Mouse (Mus musculus): ENCODE results near the gene Gjb6. TPM values are rescaled to one million over a fixed set of nuclear protein-coding genes. Genes with fewer than 3 reads are reported as not detected.

Gjb6 gene
- polyA plus RNA-seq (2015; fragmentation: Nextera tagmentation; extraction: Ambion mirVana) = 0.10 and 0.20 TPM in 2 replicates

DNA sequence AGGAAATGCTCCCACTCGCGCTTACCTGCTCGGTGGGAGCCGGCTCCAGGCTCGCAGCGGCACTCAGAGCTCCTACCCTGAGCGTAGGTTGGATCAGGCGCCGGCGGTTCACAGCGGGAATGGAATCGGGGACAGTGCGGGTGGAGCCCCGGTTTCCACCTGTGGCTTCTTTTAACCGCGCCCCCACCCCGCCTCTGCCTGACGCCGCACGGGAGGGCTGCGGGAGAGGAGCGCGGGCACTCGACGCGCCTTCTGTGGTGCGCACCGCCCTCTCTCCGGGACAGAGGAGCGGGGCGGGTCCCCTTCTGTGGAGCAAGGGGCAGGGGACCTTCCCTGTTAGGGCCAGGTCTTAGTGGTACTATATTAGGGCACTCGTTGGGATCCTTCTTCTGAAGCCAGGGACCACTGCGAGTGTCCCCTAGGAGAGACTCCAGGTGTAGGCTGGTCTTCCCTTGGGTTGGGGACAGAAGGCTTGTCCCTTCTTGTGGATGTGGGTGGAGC lies at the start of gene Gjb6:
Gene Gjb6, minus strand, starts transcription at position 451 of the 501 bp plus-strand sequence.
- peak within 1 kb of the TSS; percentile 69 for H3K4me2 ChIP-seq (ENCODE audit: low read depth, low read length)
- H3K9me3 ChIP-seq (ENCODE audit: control insufficient read depth, low read length) = no peaks in the 10 kb centered on the region
- no peaks in the 10 kb centered on the region for H3K36me3 ChIP-seq (ENCODE audit: control insufficient read depth, insufficient read depth, low read length)
- H3K27ac ChIP-seq (ENCODE audit: low read length) = no peak within 1 kb of the TSS
- peak within 1 kb of the TSS; percentile 48; the same call in 1 of the 2 replicates for H3K9ac ChIP-seq (ENCODE audit: low read depth, low read length)
- peak within 1 kb of the TSS; percentile 45 for H3K4me3 ChIP-seq (ENCODE audit: low read length)
- 0 out of 2 replicates have a peak, but pooled peaks cover 9% of the 10 kb centered on the region for H3K4me1 ChIP-seq (ENCODE audit: control insufficient read depth, insufficient read depth, low read length)
- 0 out of 2 replicates have a peak, but pooled peaks have one; percentile 28 for ATAC-seq
- WGBS = 3% methylated on average over 33 of the region's 33 CpGs
- H3K27me3 ChIP-seq (replicated peaks; ENCODE audit: control insufficient read depth, insufficient read depth, low read length) = peaks cover 17% of the 10 kb centered on the region; the same call in 1 of the 2 replicates

DNA sequence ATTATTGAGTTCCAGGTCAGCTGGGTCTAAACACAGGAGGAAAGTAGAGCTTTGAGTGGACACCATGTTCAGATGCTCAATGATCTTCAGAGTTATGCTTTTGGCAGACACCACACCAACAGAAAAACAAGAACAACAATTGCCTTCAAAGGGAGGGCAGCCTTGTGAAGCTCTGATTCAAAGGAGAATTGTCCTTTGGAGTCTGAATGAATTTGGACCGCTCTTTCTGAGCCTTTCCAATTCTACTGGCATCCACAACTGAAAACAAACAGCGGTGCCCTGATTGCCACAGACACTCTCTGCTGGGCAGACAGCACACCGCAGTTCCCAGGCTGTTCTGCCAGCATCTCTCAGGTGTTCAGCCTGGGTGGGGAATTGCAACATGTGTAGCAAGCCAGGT lies 32.1 kb upstream of the Gjb6 start:
- H3K4me1 ChIP-seq (ENCODE audit: control insufficient read depth, insufficient read depth, low read length) = peaks cover 8% of the 10 kb centered on the region

GRCm38 (mm10) chr14:57161833-57162232 lies 28.4 kb upstream of the Gjb6 start:
- no peak for ATAC-seq
- Histone ChIP-seq H3K27ac (ENCODE audit: low read length) (no peak overlapping the region; the same call in 1 of the 2 replicates), H3K36me3 (ENCODE audit: control insufficient read depth, insufficient read depth, low read length) (no peaks in the 10 kb centered on the region), H3K27me3 (replicated peaks; ENCODE audit: control insufficient read depth, insufficient read depth, low read length) (no peaks in the 10 kb centered on the region), H3K4me3 (ENCODE audit: low read length) (no peak overlapping the region), H3K9ac (ENCODE audit: low read depth, low read length) (no peak overlapping the region), H3K4me2 (ENCODE audit: low read depth, low read length) (no peak overlapping the region), H3K4me1 (ENCODE audit: control insufficient read depth, insufficient read depth, low read length) (peaks cover 8% of the 10 kb centered on the region), H3K9me3 (ENCODE audit: control insufficient read depth, low read length) (no peaks in the 10 kb centered on the region)
- WGBS = 49% methylated on average over 2 of the region's 2 CpGs

More for the DNA sequence above, 32.1 kb upstream of the Gjb6 start:
- no peak overlapping the region for H3K27ac ChIP-seq (ENCODE audit: low read length)
- no peak for ATAC-seq
- H3K36me3 ChIP-seq (ENCODE audit: control insufficient read depth, insufficient read depth, low read length) = no peaks in the 10 kb centered on the region
- WGBS = 86% methylated on average over 3 of the region's 3 CpGs
- no peak overlapping the region for H3K4me2 ChIP-seq (ENCODE audit: low read depth, low read length)
- H3K9ac ChIP-seq (ENCODE audit: low read depth, low read length) = no peak overlapping the region
- no peak overlapping the region for H3K4me3 ChIP-seq (ENCODE audit: low read length)
- no peaks in the 10 kb centered on the region for H3K27me3 ChIP-seq (replicated peaks; ENCODE audit: control insufficient read depth, insufficient read depth, low read length)
- H3K9me3 ChIP-seq (ENCODE audit: control insufficient read depth, low read length) = no peaks in the 10 kb centered on the region

DNA sequence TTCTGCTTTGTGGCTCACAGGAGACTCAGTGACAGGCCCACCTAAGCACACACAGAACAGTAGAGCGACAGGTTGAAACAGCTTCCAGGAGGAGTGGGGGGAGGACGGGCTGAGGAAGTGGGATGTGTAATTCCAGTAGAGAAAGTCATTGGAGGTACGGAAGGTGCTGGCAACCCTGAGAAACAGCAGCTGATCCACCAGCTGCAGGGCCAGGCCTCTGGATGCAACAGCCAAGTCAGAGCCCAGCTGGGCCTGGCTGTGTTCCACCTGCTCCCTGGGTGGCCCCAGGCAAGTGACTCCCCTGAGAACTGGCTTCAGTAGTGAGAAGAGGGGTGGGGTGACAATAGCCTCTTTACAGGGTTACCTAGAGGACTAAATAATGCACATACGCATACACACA lies 27.8 kb upstream of the Gjb6 start:
- H3K4me2 ChIP-seq (ENCODE audit: low read depth, low read length) = no peak overlapping the region
- H3K27ac ChIP-seq (ENCODE audit: low read length) = peak overlapping the region; percentile 31; the same call in 1 of the 2 replicates
- 47% methylated on average over 4 of the region's 4 CpGs for WGBS
- no peaks in the 10 kb centered on the region for H3K36me3 ChIP-seq (ENCODE audit: control insufficient read depth, insufficient read depth, low read length)
- peak; percentile 80 for ATAC-seq
- no peak overlapping the region for H3K9ac ChIP-seq (ENCODE audit: low read depth, low read length)
- H3K9me3 ChIP-seq (ENCODE audit: control insufficient read depth, low read length) = no peaks in the 10 kb centered on the region
- H3K4me3 ChIP-seq (ENCODE audit: low read length) = no peak overlapping the region
- H3K27me3 ChIP-seq (replicated peaks; ENCODE audit: control insufficient read depth, insufficient read depth, low read length) = no peaks in the 10 kb centered on the region
- H3K4me1 ChIP-seq (ENCODE audit: control insufficient read depth, insufficient read depth, low read length) = peaks cover 8% of the 10 kb centered on the region

GRCm38 (mm10) chr14:57154916-57155315 lies 21.5 kb upstream of the Gjb6 start:
- H3K27me3 ChIP-seq (replicated peaks; ENCODE audit: control insufficient read depth, insufficient read depth, low read length) = no peaks in the 10 kb centered on the region
- H3K4me1 ChIP-seq (ENCODE audit: control insufficient read depth, insufficient read depth, low read length) = peaks cover 3% of the 10 kb centered on the region; the same call in 1 of the 2 replicates
- no peaks in the 10 kb centered on the region for H3K36me3 ChIP-seq (ENCODE audit: control insufficient read depth, insufficient read depth, low read length)
- no peaks in the 10 kb centered on the region for H3K9me3 ChIP-seq (ENCODE audit: control insufficient read depth, low read length)
- 34% methylated on average over 6 of the region's 6 CpGs for WGBS
- no peak overlapping the region for H3K4me3 ChIP-seq (ENCODE audit: low read length)
- no peak overlapping the region for H3K27ac ChIP-seq (ENCODE audit: low read length)
- no peak overlapping the region for H3K4me2 ChIP-seq (ENCODE audit: low read depth, low read length)
- H3K9ac ChIP-seq (ENCODE audit: low read depth, low read length) = no peak overlapping the region
- ATAC-seq = no peak

GRCm38 (mm10) chr14:57145741-57146140 lies 12.3 kb upstream of the Gjb6 start:
- 30% methylated on average over 4 of the region's 4 CpGs for WGBS
- Histone ChIP-seq H3K4me2 (ENCODE audit: low read depth, low read length) (no peak overlapping the region), H3K9me3 (ENCODE audit: control insufficient read depth, low read length) (no peaks in the 10 kb centered on the region), H3K9ac (ENCODE audit: low read depth, low read length) (no peak overlapping the region), H3K36me3 (ENCODE audit: control insufficient read depth, insufficient read depth, low read length) (no peaks in the 10 kb centered on the region), H3K4me3 (ENCODE audit: low read length) (no peak overlapping the region), H3K27me3 (replicated peaks; ENCODE audit: control insufficient read depth, insufficient read depth, low read length) (no peaks in the 10 kb centered on the region), H3K4me1 (ENCODE audit: control insufficient read depth, insufficient read depth, low read length) (no peaks in the 10 kb centered on the region), H3K27ac (ENCODE audit: low read length) (no peak overlapping the region)
- peak; percentile 44; the same call in 1 of the 2 replicates for ATAC-seq

GRCm38 (mm10) chr14:57135265-57135664 lies 1.9 kb upstream of the Gjb6 start:
- 72% methylated on average over 8 of the region's 8 CpGs for WGBS
- Histone ChIP-seq H3K27me3 (replicated peaks; ENCODE audit: control insufficient read depth, insufficient read depth, low read length) (peaks cover 17% of the 10 kb centered on the region; the same call in 1 of the 2 replicates), H3K27ac (ENCODE audit: low read length) (no peak overlapping the region), H3K9ac (ENCODE audit: low read depth, low read length) (no peak overlapping the region), H3K4me2 (ENCODE audit: low read depth, low read length) (no peak overlapping the region), H3K4me1 (ENCODE audit: control insufficient read depth, insufficient read depth, low read length) (0 out of 2 replicates have a peak, but pooled peaks cover 9% of the 10 kb centered on the region), H3K4me3 (ENCODE audit: low read length) (no peak overlapping the region), H3K9me3 (ENCODE audit: control insufficient read depth, low read length) (no peaks in the 10 kb centered on the region), H3K36me3 (ENCODE audit: control insufficient read depth, insufficient read depth, low read length) (no peaks in the 10 kb centered on the region)
- no peak for ATAC-seq

DNA sequence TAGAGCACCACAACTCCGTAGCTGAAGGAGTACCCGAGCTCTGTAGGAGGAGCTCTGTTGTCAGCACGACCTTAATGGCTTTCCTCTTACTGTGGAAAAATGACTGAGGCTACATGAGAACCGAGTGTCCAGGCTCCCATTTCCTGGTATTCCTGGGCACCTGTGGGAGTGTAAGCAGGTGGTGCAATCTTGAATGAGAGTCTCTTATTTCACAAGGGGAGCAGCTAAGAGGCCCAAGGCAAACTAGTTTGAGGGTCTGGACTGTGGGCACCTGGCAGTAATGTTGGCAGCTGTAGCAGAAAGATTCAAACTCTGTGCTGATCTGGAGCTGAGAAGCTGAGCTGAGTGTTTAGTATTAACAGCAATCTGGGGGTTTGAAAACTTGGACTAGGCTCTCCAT lies 6.0 kb downstream of the Gjb6 start:
- peak; percentile 18; the same call in 1 of the 2 replicates for ATAC-seq
- no peak overlapping the region for H3K4me2 ChIP-seq (ENCODE audit: low read depth, low read length)
- H3K27ac ChIP-seq (ENCODE audit: low read length) = no peak overlapping the region
- no peak overlapping the region for H3K9ac ChIP-seq (ENCODE audit: low read depth, low read length)
- no peaks in the 10 kb centered on the region for H3K36me3 ChIP-seq (ENCODE audit: control insufficient read depth, insufficient read depth, low read length)
- H3K4me3 ChIP-seq (ENCODE audit: low read length) = no peak overlapping the region
- H3K9me3 ChIP-seq (ENCODE audit: control insufficient read depth, low read length) = no peaks in the 10 kb centered on the region
- no peaks in the 10 kb centered on the region for H3K4me1 ChIP-seq (ENCODE audit: control insufficient read depth, insufficient read depth, low read length)
- 65% methylated on average over 4 of the region's 4 CpGs for WGBS
- no peaks in the 10 kb centered on the region; the same call in 1 of the 2 replicates for H3K27me3 ChIP-seq (replicated peaks; ENCODE audit: control insufficient read depth, insufficient read depth, low read length)

GRCm38 (mm10) chr14:57122295-57122694 lies 11.1 kb downstream of the Gjb6 start:
- Histone ChIP-seq H3K4me2 (ENCODE audit: low read depth, low read length) (no peak overlapping the region), H3K4me3 (ENCODE audit: low read length) (no peak overlapping the region), H3K36me3 (ENCODE audit: control insufficient read depth, insufficient read depth, low read length) (no peaks in the 10 kb centered on the region), H3K27me3 (replicated peaks; ENCODE audit: control insufficient read depth, insufficient read depth, low read length) (no peaks in the 10 kb centered on the region), H3K9me3 (ENCODE audit: control insufficient read depth, low read length) (no peaks in the 10 kb centered on the region), H3K4me1 (ENCODE audit: control insufficient read depth, insufficient read depth, low read length) (no peaks in the 10 kb centered on the region), H3K9ac (ENCODE audit: low read depth, low read length) (no peak overlapping the region), H3K27ac (ENCODE audit: low read length) (no peak overlapping the region)
- WGBS = 83% methylated on average over 7 of the region's 7 CpGs
- no peak for ATAC-seq

Data from intestine, embryonic 16.5 days (tissue).